Mouse (Mus musculus) adrenal gland, adult 10 weeks (tissue): ENCODE measurements around the gene Atp5l. TPM values are rescaled to one million over a fixed set of nuclear protein-coding genes. Genes with fewer than 3 reads are reported as not detected.

Experiments used
- polyA plus RNA-seq: library from polyadenylated mRNA; stranded (reverse); fragments of 350-450 nt; fragmentation: Illumina TruSeq; extraction: RNeasy Lipid Tissue Mini Kit (QIAGEN cat#74804); gene quantifications from one replicate; pipeline ENCODE4 v1.2.3, GENCODE M21; 2014; ENCODE audit warnings: low read depth, low replicate concordance

The Atp5l gene
- 425 TPM for polyA plus RNA-seq

DNA sequence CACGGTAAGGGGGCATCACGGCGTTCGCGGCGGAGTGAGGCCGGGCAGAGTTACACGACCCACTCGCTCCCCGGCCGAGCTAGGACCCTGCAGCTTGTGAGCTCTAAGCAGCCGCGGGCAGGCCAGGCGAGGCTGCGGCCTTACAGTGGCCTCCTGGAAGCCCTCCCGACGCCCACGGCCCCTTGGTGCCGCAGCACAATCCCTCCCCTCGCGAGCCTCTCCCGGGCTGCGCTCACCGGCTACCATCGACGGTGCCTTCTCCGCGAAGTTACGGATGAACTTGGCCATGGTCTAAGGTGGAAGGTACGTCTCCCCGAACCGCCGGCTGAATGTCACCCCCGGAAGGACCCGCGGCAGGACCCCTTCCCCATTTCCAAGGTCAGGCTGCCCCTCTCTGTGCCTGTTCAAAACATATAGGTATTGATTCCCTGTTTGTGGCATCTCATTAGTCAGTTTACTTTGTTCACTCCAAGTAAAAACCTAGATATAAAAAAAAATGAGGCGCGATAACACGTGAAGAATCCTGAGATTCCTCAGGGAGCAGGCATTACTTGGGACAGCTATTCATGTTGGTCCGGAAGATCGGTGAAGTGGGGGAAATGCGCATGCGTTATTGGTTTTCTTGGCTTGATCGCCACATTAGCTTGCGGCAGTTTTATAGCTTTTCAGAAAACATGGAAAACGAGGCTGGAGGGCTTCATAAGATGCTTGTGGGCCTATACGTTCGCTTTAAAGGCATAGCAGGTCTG lies at the start of gene Atp5l:
Atp5l (minus strand) TSS at position 369 of the 749 bp plus-strand sequence.

DNA sequence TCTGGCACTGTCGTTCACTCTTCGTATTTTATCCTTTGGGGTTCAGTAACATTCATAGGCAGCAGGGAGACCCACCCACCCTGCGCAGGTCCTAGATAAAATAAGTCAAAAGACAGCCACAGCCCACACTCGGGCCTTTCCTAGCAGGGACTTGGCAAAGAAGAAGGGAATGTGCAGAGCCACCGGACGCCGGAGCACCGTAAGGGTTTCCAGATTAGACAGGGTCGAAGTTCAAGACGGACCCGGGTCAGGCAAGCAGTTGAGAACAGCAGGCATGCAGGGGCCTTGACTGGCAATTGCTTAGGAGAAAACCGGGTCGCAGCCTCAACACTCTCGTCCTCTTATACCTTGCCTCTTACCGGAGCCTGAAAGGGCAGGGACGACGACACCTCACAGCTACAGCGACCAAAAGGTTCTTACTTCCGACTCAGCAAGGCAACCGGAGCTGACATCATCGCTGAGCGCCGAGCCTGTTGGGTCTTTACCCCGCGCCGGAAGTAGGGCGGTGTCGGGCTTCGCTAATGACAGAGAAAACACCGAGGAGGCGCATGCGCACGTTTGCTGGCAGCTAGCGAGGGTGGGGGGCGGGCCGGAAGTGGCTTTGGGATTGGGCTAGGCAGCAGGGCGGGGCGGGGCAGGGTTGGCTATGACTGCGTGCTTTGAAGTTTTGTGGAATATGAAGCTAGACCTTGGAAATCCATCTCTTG lies 44.7 kb upstream of the Atp5l start, which contains the start of gene Ube4a:
Ube4a (minus strand) TSS at position 475 of the 707 bp plus-strand sequence.

DNA sequence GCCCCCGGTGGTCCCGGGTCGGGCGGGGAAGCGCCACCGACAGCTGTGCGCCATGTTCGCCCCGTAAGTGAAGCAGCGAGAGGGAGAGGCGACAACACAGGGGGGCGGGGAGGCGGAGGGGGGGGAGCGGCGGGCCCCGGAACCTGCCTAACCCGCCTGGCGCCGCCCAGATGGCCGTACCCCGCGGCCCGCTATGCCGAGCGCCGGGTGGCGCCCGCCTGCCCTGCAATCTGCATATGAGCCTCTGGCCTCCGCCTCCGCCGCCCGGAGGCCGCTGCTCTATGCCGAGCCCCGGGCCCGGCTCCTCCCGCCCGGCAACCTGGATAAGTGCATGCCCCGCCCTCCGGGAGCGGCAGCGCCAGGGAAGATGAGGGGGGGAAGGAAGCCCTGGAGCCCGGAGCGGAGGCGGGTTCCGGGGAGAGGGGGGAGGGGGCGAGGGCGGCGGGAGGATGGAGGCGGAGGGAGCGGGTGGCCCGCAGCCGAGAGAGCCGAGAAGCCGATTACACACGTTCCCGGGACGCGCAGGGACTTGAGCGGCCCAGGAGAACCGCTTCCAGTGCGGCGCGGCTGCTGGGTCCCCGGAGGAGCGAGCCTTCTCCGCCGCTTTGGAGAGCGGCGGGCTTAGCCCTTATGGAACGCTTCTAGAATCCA lies 39.2 kb downstream of the Atp5l start, which contains the start of gene Kmt2a:
Kmt2a (minus strand) TSS at position 76 of the 651 bp plus-strand sequence.

Other genes with a start within 250 kb of the Atp5l start
- gene Treh, start 247.5 kb downstream of the Atp5l start, polyA plus RNA-seq: not detected
- 1.2 TPM for gene Phldb1, start 185.5 kb downstream of the Atp5l start, polyA plus RNA-seq
- gene Arcn1, start 152.9 kb downstream of the Atp5l start, polyA plus RNA-seq: 358 TPM
- gene Ift46, start 152.8 kb downstream of the Atp5l start, polyA plus RNA-seq: 33.5 TPM
- 0.52 TPM for gene Tmem25, start 121.4 kb downstream of the Atp5l start, polyA plus RNA-seq
- not detected for gene Ttc36, start 117.7 kb downstream of the Atp5l start, polyA plus RNA-seq
- 22.3 TPM for gene Kmt2a, start 39.4 kb downstream of the Atp5l start, polyA plus RNA-seq
- 123 TPM for gene Ube4a, start 44.9 kb upstream of the Atp5l start, polyA plus RNA-seq
- gene Cd3g, start 59.7 kb upstream of the Atp5l start, polyA plus RNA-seq: 1.0 TPM
- gene Cd3d, start 61.0 kb upstream of the Atp5l start, polyA plus RNA-seq: not detected
- not detected for gene Cd3e, start 88.9 kb upstream of the Atp5l start, polyA plus RNA-seq
- gene Mpzl2, start 119.1 kb upstream of the Atp5l start, polyA plus RNA-seq: 13.9 TPM
- gene Mpzl3, start 134.4 kb upstream of the Atp5l start, polyA plus RNA-seq: 10.4 TPM
- 3.7 TPM for gene Jaml, start 158.4 kb upstream of the Atp5l start, polyA plus RNA-seq
- gene Scn2b, start 197.0 kb upstream of the Atp5l start, polyA plus RNA-seq: 2.4 TPM
- gene Scn4b, start 217.7 kb upstream of the Atp5l start, polyA plus RNA-seq: 0.64 TPM